Mouse (Mus musculus) c-Kit-positive CD71-positive TER-119-negative erythroid progenitor cells, embryonic 14.5 days (primary cell): ENCODE data around the gene Pacsin1.
"Not testable (repeated sequence)": the region's sequence is repeated elsewhere in the genome, so short reads cannot be mapped to it uniquely, and the experiment has no call there.

ENCODE experiments used
- DNase-seq: peaks from one replicate; pipeline ENCODE4 v3.0.0-alpha.2; 2013; ENCODE audit warnings: low read depth

Pacsin1 gene

GRCm38 (mm10) chr17:27655089-27656010, at the start of gene Pacsin1:
TSS of gene Pacsin1 (plus strand) at chr17:27655509.
- no peak for DNase-seq

- no peak for DNase-seq
Observed at GRCm38 (mm10) chr17:27609576-27609975, 45.7 kb upstream of the Pacsin1 start.

DNA sequence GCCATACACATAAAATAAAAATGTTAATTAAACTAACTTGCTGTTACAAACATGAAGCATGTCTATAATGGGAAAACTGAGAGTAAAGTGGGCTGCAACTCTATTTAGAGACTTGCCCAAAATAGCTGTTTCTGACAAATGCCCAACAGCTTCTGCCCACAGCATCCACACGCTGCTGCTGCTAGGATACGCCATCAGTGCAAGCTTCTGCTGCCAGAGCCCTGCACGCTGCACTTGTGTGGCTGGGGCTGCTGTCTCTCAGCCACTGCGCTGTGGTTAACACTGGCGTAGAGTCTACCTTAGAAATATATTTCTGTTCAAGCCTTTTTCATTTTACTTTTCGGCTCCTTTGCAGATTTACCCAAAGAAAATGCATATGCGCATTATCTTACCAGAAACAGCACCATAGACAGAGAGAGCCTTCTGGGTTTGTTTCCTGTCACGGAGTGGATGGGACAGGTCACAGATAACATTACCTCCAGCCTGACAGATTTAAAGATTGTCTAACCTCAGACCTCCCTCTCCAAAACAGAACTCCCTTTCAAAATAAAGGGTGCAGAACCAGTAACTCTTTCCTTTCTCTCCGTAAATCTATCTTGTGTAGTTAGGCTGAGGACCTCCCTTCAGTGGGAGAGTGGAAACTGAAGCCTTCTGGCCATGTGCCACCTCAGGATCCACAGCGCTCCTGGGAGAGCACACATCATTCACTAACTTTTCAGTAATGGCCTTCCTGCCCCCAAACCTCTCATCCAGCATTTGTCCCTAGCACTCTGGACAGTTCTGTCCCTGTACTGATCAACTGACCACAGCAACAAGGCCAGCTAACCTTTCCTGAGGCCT, 44.4 kb upstream of the Pacsin1 start:
- no peak for DNase-seq

DNA sequence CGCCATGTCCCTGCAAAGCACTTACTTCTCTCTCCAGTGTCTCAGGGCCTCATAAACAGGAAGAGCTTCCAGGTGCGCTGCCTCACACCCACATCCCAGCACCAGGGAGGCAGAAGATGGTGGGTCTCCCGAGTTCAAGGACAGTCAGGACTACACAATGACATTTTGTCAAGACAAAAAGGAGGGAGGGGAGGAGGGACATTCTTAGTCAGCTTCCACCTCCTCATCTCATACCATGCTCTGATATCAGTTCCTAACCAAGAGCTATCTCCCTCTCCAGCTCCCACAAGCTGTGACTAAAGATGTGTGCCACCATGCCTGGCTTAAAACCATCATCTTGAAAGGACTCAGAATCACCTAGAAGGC, 43.8 kb upstream of the Pacsin1 start:
- no peak for DNase-seq

- no peak for DNase-seq
Observed at GRCm38 (mm10) chr17:27611994-27612393, 43.3 kb upstream of the Pacsin1 start.

DNA sequence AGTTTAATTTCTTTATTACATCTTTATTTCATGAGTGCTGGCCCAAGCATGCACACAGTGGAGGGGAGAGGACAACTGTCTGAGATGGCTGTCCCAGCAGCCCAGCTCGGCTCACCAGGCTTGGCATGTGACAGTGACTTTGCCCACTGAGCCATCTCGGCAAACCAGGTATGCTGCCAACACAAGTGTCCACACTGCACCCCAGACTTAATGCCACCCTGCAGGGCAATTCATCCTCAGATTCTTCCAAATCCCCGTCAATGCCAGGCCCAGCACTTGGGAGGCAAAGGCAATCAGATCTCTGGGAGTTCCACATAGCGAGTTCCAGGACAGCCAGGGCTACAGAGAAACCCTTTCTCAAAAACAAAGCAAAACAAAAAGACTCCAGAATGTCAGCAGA, 42.3 kb upstream of the Pacsin1 start:
- no peak for DNase-seq

GRCm38 (mm10) chr17:27615388-27615787, 39.9 kb upstream of the Pacsin1 start:
- no peak for DNase-seq

- no peak for DNase-seq
Observed at GRCm38 (mm10) chr17:27621161-27621560, 34.1 kb upstream of the Pacsin1 start.

GRCm38 (mm10) chr17:27621705-27622531, 33.4 kb upstream of the Pacsin1 start:
- no peak for DNase-seq

GRCm38 (mm10) chr17:27622611-27623359, 32.5 kb upstream of the Pacsin1 start:
- DNase-seq, result no peak

DNA sequence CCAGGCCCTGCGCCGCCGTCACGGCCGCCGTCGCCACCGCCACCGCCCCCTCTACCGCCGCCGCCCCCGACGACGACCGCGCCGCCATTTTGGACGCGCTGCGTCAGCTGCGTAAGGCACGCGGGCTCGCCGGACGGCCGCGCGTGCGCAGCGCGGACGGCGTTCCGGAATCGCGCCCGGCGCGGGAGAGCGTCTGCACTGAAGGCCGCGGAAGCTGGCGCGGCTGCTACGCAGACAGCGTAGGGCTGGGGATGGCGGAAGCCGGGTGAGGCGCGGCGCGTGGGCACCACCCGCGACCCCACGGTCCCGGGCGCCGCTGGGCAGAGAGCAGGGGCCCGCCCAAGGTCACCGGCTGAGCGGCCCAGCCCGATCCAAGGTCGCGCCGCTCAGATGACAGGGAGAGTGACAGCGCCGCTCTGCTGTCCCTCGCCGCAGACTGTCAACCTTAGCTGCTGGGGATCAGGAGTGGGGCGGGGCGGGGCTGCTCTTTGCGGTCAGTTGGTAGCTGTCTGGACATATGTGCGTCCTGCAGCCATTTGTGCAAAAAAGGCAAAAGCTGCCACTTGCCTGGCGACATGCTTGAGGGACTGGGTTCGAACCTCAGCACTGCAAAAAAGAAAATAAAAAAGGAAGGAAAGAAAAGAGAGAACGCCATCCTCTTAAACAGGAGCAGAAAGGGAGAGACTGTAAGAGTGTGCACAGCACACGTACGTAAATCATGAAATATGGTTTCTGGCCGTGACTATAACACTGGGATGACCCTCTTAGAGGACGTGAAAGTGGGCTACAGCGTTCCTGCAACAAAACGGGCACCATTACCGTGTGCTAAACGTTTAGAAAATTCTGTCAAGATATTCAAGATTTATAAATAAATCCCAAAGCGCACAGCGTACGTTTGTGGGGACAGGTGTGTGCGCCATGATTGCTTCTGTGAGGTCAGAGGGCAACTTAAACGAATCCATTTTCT, 31.7 kb upstream of the Pacsin1 start, which contains the start of gene Nudt3:
Nudt3 (minus strand) TSS at position 136 of the 967 bp plus-strand sequence.
- peak; percentile 77 for DNase-seq

GRCm38 (mm10) chr17:27625455-27626251, 29.7 kb upstream of the Pacsin1 start:
- DNase-seq, result no peak

- DNase-seq, result no peak
Observed at GRCm38 (mm10) chr17:27626681-27627080, 28.6 kb upstream of the Pacsin1 start.

- DNase-seq, result no peak
Observed at GRCm38 (mm10) chr17:27627451-27627850, 27.9 kb upstream of the Pacsin1 start.

DNA sequence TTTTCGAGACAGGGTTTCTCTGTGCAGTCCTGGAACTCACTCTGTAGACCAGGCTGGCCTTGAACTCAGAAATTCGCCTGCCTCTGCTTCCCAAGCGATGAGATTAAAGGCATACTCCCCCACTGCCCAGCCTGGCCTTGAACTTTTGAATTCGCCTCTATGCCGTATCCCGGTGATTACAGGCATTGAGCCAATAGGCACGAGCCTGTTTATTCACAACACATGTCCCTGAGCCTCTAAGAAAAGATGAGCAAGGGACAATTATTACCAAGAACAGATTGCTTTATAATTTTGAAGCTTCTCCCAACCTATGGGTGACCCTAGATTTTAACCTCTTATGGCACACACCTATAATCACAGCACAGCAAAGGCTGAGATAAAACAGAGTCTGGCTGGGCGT, 26.9 kb upstream of the Pacsin1 start:
- no peak for DNase-seq

DNA sequence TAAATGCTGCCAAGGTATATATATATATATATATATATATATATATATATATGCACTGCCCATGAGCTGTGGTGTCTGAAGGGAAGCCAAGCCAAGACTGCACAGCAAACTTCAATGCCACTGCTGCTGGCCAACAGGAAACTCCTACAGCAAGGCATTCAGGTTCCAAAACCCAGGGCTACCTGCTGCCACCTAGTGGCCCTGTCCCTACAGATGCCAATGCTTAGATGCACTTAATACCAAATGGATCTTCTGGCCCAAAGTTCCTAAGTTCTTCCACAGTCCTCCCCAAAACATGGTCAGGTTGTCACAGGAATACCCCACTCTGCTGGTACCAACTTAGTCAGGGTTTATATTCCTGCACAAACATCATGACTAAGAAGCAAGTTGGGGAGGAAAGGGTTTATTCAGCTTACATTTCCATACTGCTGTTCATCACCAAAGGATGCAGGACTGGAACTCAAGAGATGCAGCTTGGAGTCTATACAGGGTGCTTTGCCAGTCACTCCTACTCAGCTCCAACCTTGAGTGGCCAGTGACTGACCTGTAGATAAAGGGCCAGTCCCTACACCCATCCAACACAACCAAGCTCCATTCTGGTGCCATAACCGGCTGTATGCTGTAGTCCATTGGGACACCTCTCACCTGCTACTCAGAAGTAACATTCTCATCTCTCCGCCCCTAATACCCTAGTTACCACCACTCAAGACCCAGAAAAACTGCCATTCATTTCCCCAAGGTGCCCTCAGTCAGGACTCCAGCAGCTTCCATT, 25.9 kb upstream of the Pacsin1 start:
- DNase-seq, result peak; percentile 77

DNA sequence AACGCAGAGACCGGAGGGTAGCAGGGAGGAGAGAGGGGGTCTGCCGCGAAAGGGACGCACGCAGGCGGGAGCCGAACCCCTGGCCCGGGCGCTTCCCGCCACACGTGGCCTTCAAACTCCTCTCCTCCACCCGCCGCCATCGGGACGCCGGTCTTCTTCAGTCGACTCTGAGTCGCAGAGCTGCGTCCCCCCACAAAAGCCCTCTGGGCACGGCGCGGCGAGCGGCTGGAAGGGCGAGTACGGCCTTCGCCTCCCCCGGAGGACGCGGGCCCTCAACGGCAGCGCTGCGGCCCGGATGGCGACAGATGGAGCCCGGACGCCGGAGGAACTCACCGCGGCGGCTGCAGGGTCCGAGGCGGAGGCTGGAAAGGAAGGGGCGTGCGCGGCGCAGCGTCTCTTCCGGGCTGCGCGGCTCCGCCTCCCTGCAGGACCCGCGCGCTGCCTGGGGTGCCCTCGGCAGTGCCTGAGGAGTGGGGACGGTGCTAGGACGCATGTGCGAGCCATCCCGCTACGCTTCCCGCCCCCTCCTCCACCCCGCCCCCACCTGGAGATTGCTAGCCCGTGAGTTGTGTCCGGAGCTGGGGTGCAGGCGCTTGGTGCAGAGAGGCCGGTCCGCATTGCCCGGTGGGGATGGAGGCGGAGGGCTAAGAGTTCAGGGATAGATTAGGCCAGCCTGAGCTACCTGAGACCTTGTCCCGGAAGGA, 20.3 kb upstream of the Pacsin1 start, which contains the start of gene RPS10-NUDT3:
RPS10-NUDT3 (minus strand) TSS at position 352 of the 704 bp plus-strand sequence.
- peak; percentile 75 for DNase-seq

GRCm38 (mm10) chr17:27635575-27635903, 19.8 kb upstream of the Pacsin1 start:
- not testable (repeated sequence) for DNase-seq
